Mouse (Mus musculus): ENCODE measurements around the gene Synm. TPM values are rescaled to one million over a fixed set of nuclear protein-coding genes. Genes with fewer than 3 reads are reported as not detected.

The Synm gene
- polyA plus RNA-seq, 1 experiment from 2014 or later, result 0.28 TPM

GRCm38 (mm10) chr7:67758506-67758857 is 1.1 kb downstream of the Synm start:
- no peaks in the 10 kb centered on the region for H3K36me3 ChIP-seq (ENCODE audit: control insufficient read depth, insufficient read depth)
- peak overlapping the region; percentile 78 for H3K4me2 ChIP-seq (ENCODE audit: low read depth, low read length)
- no peaks in the 10 kb centered on the region for H3K9me3 ChIP-seq (replicated peaks; ENCODE audit: control insufficient read depth, low read length)
- ATAC-seq (ENCODE audit: low read depth), result no peak
- H3K4me3 ChIP-seq (ENCODE audit: low read depth, low read length), result peak overlapping the region; percentile 55
- peaks cover 28% of the 10 kb centered on the region for H3K27me3 ChIP-seq (ENCODE audit: control insufficient read depth, insufficient read depth, low read depth, low read length)
- 5% methylated on average over 19 of the region's 19 CpGs for WGBS (ENCODE audit: insufficient replicate concordance)
- H3K27ac ChIP-seq (ENCODE audit: low read length), result no peak overlapping the region
- H3K4me1 ChIP-seq (ENCODE audit: control insufficient read depth, low read depth, low read length), result peaks cover 4% of the 10 kb centered on the region
- no peak overlapping the region for H3K9ac ChIP-seq (ENCODE audit: low read depth, low read length)

- no peak overlapping the region for H3K9ac ChIP-seq (ENCODE audit: low read depth, low read length)
- H3K27me3 ChIP-seq (ENCODE audit: control insufficient read depth, insufficient read depth, low read depth, low read length), result peaks cover 28% of the 10 kb centered on the region
- no peaks in the 10 kb centered on the region for H3K36me3 ChIP-seq (ENCODE audit: control insufficient read depth, insufficient read depth)
- no peak overlapping the region for H3K27ac ChIP-seq (ENCODE audit: low read length)
- ATAC-seq (ENCODE audit: low read depth), result no peak
- H3K4me2 ChIP-seq (ENCODE audit: low read depth, low read length), result no peak overlapping the region
- 52% methylated on average over 5 of the region's 5 CpGs for WGBS (ENCODE audit: insufficient replicate concordance)
- H3K4me3 ChIP-seq (ENCODE audit: low read depth, low read length), result no peak overlapping the region
- H3K9me3 ChIP-seq (replicated peaks; ENCODE audit: control insufficient read depth, low read length), result no peaks in the 10 kb centered on the region
- H3K4me1 ChIP-seq (ENCODE audit: control insufficient read depth, low read depth, low read length), result peaks cover 4% of the 10 kb centered on the region
These were observed 2.9 kb downstream of the Synm start for GRCm38 (mm10) chr7:67756636-67757035.

GRCm38 (mm10) chr7:67755366-67755765 is 4.2 kb downstream of the Synm start:
- H3K27me3 ChIP-seq (ENCODE audit: control insufficient read depth, insufficient read depth, low read depth, low read length), result peaks cover 25% of the 10 kb centered on the region
- no peaks in the 10 kb centered on the region for H3K36me3 ChIP-seq (ENCODE audit: control insufficient read depth, insufficient read depth)
- WGBS (ENCODE audit: insufficient replicate concordance), result 76% methylated on average over 7 of the region's 7 CpGs
- no peaks in the 10 kb centered on the region for H3K9me3 ChIP-seq (replicated peaks; ENCODE audit: control insufficient read depth, low read length)
- peaks cover 4% of the 10 kb centered on the region for H3K4me1 ChIP-seq (ENCODE audit: control insufficient read depth, low read depth, low read length)
- no peak overlapping the region for H3K27ac ChIP-seq (ENCODE audit: low read length)
- no peak overlapping the region for H3K4me2 ChIP-seq (ENCODE audit: low read depth, low read length)
- no peak overlapping the region for H3K9ac ChIP-seq (ENCODE audit: low read depth, low read length)
- no peak for ATAC-seq (ENCODE audit: low read depth)
- H3K4me3 ChIP-seq (ENCODE audit: low read depth, low read length), result no peak overlapping the region

- Histone ChIP-seq H3K4me2 (ENCODE audit: low read depth, low read length) (no peak overlapping the region), H3K27ac (ENCODE audit: low read length) (no peak overlapping the region), H3K27me3 (ENCODE audit: control insufficient read depth, insufficient read depth, low read depth, low read length) (peaks cover 21% of the 10 kb centered on the region), H3K9me3 (replicated peaks; ENCODE audit: control insufficient read depth, low read length) (no peaks in the 10 kb centered on the region), H3K36me3 (ENCODE audit: control insufficient read depth, insufficient read depth) (no peaks in the 10 kb centered on the region), H3K9ac (ENCODE audit: low read depth, low read length) (no peak overlapping the region), H3K4me3 (ENCODE audit: low read depth, low read length) (no peak overlapping the region), H3K4me1 (ENCODE audit: control insufficient read depth, low read depth, low read length) (peaks cover 4% of the 10 kb centered on the region)
- ATAC-seq (ENCODE audit: low read depth), result no peak
- WGBS (ENCODE audit: insufficient replicate concordance), result 59% methylated on average over 11 of the region's 11 CpGs
These were observed 4.9 kb downstream of the Synm start for GRCm38 (mm10) chr7:67754606-67755005.

- no peak overlapping the region for H3K4me3 ChIP-seq (ENCODE audit: low read depth, low read length)
- H3K4me1 ChIP-seq (ENCODE audit: control insufficient read depth, low read depth, low read length), result no peaks in the 10 kb centered on the region
- H3K27me3 ChIP-seq (ENCODE audit: control insufficient read depth, insufficient read depth, low read depth, low read length), result no peaks in the 10 kb centered on the region
- H3K9ac ChIP-seq (ENCODE audit: low read depth, low read length), result no peak overlapping the region
- no peaks in the 10 kb centered on the region for H3K36me3 ChIP-seq (ENCODE audit: control insufficient read depth, insufficient read depth)
- no peak overlapping the region for H3K4me2 ChIP-seq (ENCODE audit: low read depth, low read length)
- no peak overlapping the region for H3K27ac ChIP-seq (ENCODE audit: low read length)
- no peaks in the 10 kb centered on the region for H3K9me3 ChIP-seq (replicated peaks; ENCODE audit: control insufficient read depth, low read length)
- no peak for ATAC-seq (ENCODE audit: low read depth)
- WGBS (ENCODE audit: insufficient replicate concordance), result 61% methylated on average over 4 of the region's 4 CpGs
These were observed 9.9 kb downstream of the Synm start for GRCm38 (mm10) chr7:67749441-67750239.

- Histone ChIP-seq H3K4me2 (ENCODE audit: low read depth, low read length) (no peak overlapping the region), H3K4me1 (ENCODE audit: control insufficient read depth, low read depth, low read length) (no peaks in the 10 kb centered on the region), H3K27ac (ENCODE audit: low read length) (no peak overlapping the region), H3K36me3 (ENCODE audit: control insufficient read depth, insufficient read depth) (no peaks in the 10 kb centered on the region), H3K9ac (ENCODE audit: low read depth, low read length) (no peak overlapping the region), H3K4me3 (ENCODE audit: low read depth, low read length) (no peak overlapping the region), H3K9me3 (replicated peaks; ENCODE audit: control insufficient read depth, low read length) (no peaks in the 10 kb centered on the region), H3K27me3 (ENCODE audit: control insufficient read depth, insufficient read depth, low read depth, low read length) (no peaks in the 10 kb centered on the region)
- no peak for ATAC-seq (ENCODE audit: low read depth)
- 51% methylated on average over 4 of the region's 4 CpGs for WGBS (ENCODE audit: insufficient replicate concordance)
These were observed 11.7 kb downstream of the Synm start for GRCm38 (mm10) chr7:67747731-67748305.

GRCm38 (mm10) chr7:67741706-67742105 is 17.8 kb downstream of the Synm start:
- Histone ChIP-seq H3K4me2 (ENCODE audit: low read depth, low read length) (no peak overlapping the region), H3K27me3 (ENCODE audit: control insufficient read depth, insufficient read depth, low read depth, low read length) (no peaks in the 10 kb centered on the region), H3K27ac (ENCODE audit: low read length) (no peak overlapping the region), H3K4me3 (ENCODE audit: low read depth, low read length) (no peak overlapping the region), H3K9me3 (replicated peaks; ENCODE audit: control insufficient read depth, low read length) (no peaks in the 10 kb centered on the region), H3K9ac (ENCODE audit: low read depth, low read length) (no peak overlapping the region), H3K36me3 (ENCODE audit: control insufficient read depth, insufficient read depth) (no peaks in the 10 kb centered on the region), H3K4me1 (ENCODE audit: control insufficient read depth, low read depth, low read length) (no peaks in the 10 kb centered on the region)
- 60% methylated on average over 7 of the region's 7 CpGs for WGBS (ENCODE audit: insufficient replicate concordance)
- no peak for ATAC-seq (ENCODE audit: low read depth)

GRCm38 (mm10) chr7:67740796-67741195 is 18.7 kb downstream of the Synm start:
- Histone ChIP-seq H3K4me2 (ENCODE audit: low read depth, low read length) (no peak overlapping the region), H3K36me3 (ENCODE audit: control insufficient read depth, insufficient read depth) (no peaks in the 10 kb centered on the region), H3K4me3 (ENCODE audit: low read depth, low read length) (no peak overlapping the region), H3K27ac (ENCODE audit: low read length) (no peak overlapping the region), H3K4me1 (ENCODE audit: control insufficient read depth, low read depth, low read length) (no peaks in the 10 kb centered on the region), H3K9me3 (replicated peaks; ENCODE audit: control insufficient read depth, low read length) (no peaks in the 10 kb centered on the region), H3K9ac (ENCODE audit: low read depth, low read length) (no peak overlapping the region), H3K27me3 (ENCODE audit: control insufficient read depth, insufficient read depth, low read depth, low read length) (no peaks in the 10 kb centered on the region)
- WGBS (ENCODE audit: insufficient replicate concordance), result 72% methylated on average over 5 of the region's 5 CpGs
- ATAC-seq (ENCODE audit: low read depth), result no peak

- Histone ChIP-seq H3K27me3 (ENCODE audit: control insufficient read depth, insufficient read depth, low read depth, low read length) (no peaks in the 10 kb centered on the region), H3K4me2 (ENCODE audit: low read depth, low read length) (no peak overlapping the region), H3K4me3 (ENCODE audit: low read depth, low read length) (no peak overlapping the region), H3K9me3 (replicated peaks; ENCODE audit: control insufficient read depth, low read length) (no peaks in the 10 kb centered on the region), H3K9ac (ENCODE audit: low read depth, low read length) (no peak overlapping the region), H3K4me1 (ENCODE audit: control insufficient read depth, low read depth, low read length) (no peaks in the 10 kb centered on the region), H3K36me3 (ENCODE audit: control insufficient read depth, insufficient read depth) (no peaks in the 10 kb centered on the region), H3K27ac (ENCODE audit: low read length) (no peak overlapping the region)
- 64% methylated on average over 4 of the region's 4 CpGs for WGBS (ENCODE audit: insufficient replicate concordance)
- no peak for ATAC-seq (ENCODE audit: low read depth)
These were observed 19.2 kb downstream of the Synm start for GRCm38 (mm10) chr7:67740382-67740781.

Measured in liver, embryonic 16.5 days (tissue).